Mouse (Mus musculus) cerebellum, adult 2 months (tissue): ENCODE data around the gene Wdr11. TPM values are rescaled to one million over a fixed set of nuclear protein-coding genes. Genes with fewer than 3 reads are reported as not detected.
A peak's percentile ranks its signal among the peaks of the same experiment; 100 is the strongest.

Experiments
- DNase-seq, 2 experiments: peaks; one replicate each; pipeline ENCODE4 v3.0.0; 2021
- H3K27ac ChIP-seq: fragments of 200-500 bp; 2 replicates; pipeline ENCODE4 v1.5.1; 2012; ENCODE audit warnings: low read length, control low read depth, inconsistent platforms; ENCODE audit not compliant: insufficient read depth
- H3K27me3 ChIP-seq: fragments of 200-500 bp; 2 replicates; pipeline ENCODE4 v1.6.1; 2012; ENCODE audit warnings: inconsistent platforms, mild to moderate bottlenecking, low read length, moderate library complexity; ENCODE audit not compliant: control insufficient read depth, insufficient read depth
- H3K4me1 ChIP-seq: fragments of 200-500 bp; 2 replicates; pipeline ENCODE4 v1.6.1; 2011; ENCODE audit warnings: low read length; ENCODE audit not compliant: control insufficient read depth, insufficient read depth
- H3K4me3 ChIP-seq: fragments of 200-500 bp; replicated peaks from 2 replicates; pipeline ENCODE3; 2011; ENCODE audit warnings: mild to moderate bottlenecking, low read depth, low read length, control low read depth; ENCODE audit not compliant: insufficient read depth
- CTCF ChIP-seq: fragments of 200-500 bp; IDR thresholded peaks from 2 replicates; pipeline ENCODE4 v1.5.1; 2011; ENCODE audit warnings: low read depth, mild to moderate bottlenecking, control low read depth, low read length, moderate library complexity, borderline replicate concordance; ENCODE audit not compliant: insufficient read depth
- POLR2A ChIP-seq: fragments of 200-500 bp; IDR thresholded peaks from 2 replicates; pipeline ENCODE4 v1.6.1; 2011; ENCODE audit warnings: low read length, control low read depth, borderline replicate concordance; ENCODE audit not compliant: insufficient read depth
- WGBS: fragments of 180-500 bp; shearing (Covaris S2); methylation state at CpG from one replicate; pipeline ENCODE4 v1.1.7; 2018; 5-methylcytosine and 5-hydroxymethylcytosine counted together
- polyA plus RNA-seq: library from polyadenylated mRNA; depleted of rRNA; stranded (reverse); fragments of >200 nt; gene quantifications from 2 replicates; pipeline ENCODE4 v1.2.3, GENCODE M21; 2012

The Wdr11 gene
- polyA plus RNA-seq, 1 experiment = 32.8 TPM

DNA sequence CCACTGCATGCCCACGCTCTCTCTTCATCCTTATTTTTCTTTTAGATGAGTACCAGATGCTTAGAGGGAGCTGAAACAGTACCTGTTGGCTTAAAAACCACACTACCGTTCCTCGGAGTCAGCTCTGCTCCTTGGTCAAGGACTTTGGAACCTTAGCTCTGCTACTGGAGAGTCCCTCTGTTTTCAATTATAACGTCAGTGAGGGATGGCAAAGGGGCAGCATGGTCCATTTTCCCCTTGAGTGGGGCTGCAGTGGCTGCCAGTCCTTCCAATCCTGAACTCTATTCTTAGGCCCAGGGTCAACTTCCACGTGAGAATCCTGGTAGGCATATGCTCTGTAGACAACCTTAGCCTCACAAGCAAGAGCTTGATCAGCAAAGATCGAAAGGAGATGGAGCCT, 48.2 kb downstream of the Wdr11 start:
- DNase-seq = no peak
- WGBS = 81% methylated on average over 6 of the region's 6 CpGs
- H3K27ac ChIP-seq = no peak overlapping the region

DNA sequence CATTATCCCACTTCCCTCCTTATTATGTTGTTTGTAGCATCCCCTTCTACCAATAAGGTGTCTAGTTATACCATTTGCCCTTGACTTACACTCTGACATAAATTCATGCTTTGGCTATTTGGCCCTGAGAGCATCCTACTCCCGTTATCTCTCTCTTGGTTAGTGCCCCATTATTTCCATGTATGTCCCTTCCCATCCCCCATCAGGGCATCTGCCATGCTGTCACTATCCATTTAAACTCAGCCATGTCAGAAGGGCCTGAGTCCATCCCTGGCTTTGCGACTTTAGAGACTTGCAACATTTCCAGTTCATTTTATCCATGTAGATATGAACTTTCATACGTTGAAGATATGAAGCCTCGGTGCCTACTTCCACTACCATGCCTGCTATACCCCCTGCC, 51.6 kb downstream of the Wdr11 start:
- H3K4me3 ChIP-seq = no peak overlapping the region
- H3K4me1 ChIP-seq = no peaks in the 10 kb centered on the region
- no peak overlapping the region for H3K27ac ChIP-seq
- no peaks in the 10 kb centered on the region for H3K27me3 ChIP-seq
- 57% methylated on average over 4 of the region's 4 CpGs for WGBS
- no peak for TF ChIP-seq CTCF
- TF ChIP-seq POLR2A = no peak
- no peak for DNase-seq

More for the DNA sequence above, 48.2 kb downstream of the Wdr11 start:
- no peaks in the 10 kb centered on the region for H3K27me3 ChIP-seq
- TF ChIP-seq CTCF (no peak), POLR2A (no peak)
- no peak overlapping the region for H3K4me3 ChIP-seq
- no peaks in the 10 kb centered on the region for H3K4me1 ChIP-seq

DNA sequence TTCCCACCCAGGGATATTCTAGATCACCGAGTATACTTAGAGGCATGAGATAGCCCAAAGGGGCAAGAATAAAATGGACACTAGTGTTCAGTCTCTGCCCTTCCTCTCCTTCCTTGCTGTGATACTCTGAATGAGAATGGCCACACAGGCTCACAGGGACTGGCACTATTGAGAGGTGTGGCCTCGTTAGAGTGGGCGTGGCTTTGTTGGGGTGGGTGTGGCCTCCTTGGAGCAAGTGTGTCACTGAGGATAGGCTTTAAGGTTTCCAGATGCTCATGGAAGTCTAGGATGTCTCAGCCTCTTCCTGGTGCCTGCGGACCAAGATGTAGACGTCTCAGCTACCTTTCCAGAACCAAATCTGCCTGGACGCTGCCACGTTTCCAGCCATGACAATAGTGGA, 56.1 kb downstream of the Wdr11 start:
- WGBS = 77% methylated on average over 7 of the region's 7 CpGs
- no peak for TF ChIP-seq CTCF
- no peak for TF ChIP-seq POLR2A
- DNase-seq = no peak
- Histone ChIP-seq H3K4me3 (no peak overlapping the region), H3K27me3 (no peaks in the 10 kb centered on the region), H3K4me1 (no peaks in the 10 kb centered on the region), H3K27ac (no peak overlapping the region)

DNA sequence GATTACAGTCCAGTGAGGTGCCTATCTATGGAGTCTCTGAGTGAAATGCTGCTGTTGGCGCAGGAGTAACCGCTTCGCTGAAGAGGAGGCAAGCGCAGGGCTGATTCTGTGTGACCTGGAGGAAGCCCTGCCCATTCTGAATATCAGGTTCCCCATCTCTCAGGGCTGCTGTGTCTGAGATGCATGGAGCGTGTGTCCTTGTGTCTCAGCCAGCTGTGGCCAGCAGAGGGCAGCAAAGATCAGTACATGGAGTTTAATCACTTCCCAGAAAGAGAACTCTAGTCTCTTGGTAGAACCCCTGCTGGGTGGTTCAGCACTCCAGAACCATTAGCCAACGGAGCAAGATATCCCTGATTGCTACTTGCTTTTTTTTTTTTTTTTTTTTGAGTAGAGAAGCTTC, 57.3 kb downstream of the Wdr11 start:
- Histone ChIP-seq H3K27me3 (no peaks in the 10 kb centered on the region), H3K27ac (no peak overlapping the region), H3K4me3 (no peak overlapping the region), H3K4me1 (no peaks in the 10 kb centered on the region)
- 10% methylated on average over 6 of the region's 6 CpGs for WGBS
- peak; percentile 65 to 76 for DNase-seq
- TF ChIP-seq CTCF (peak; percentile 92), POLR2A (no peak)

DNA sequence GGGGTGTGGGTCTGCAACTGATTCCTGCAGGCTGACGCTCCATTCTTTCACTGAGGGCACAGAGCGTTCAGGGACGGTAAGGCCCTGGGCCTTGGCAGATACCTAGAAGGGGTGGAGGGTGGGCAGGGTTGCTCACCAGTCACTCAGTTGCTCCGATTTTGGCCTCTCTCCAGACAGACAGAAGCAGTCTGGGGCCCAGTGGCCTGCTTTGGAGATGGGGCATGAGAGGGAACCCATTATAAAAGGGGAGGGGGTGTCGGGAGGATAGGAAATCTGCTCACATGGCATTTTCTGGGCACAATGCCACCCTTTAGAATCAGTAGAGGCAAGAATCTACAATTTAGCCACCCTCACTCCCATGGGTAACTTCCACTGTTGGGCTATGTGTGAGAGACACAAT, 59.1 kb downstream of the Wdr11 start:
- H3K27me3 ChIP-seq = no peaks in the 10 kb centered on the region
- no peak overlapping the region for H3K27ac ChIP-seq
- TF ChIP-seq POLR2A = no peak
- WGBS = 43% methylated on average over 5 of the region's 5 CpGs
- H3K4me1 ChIP-seq = no peaks in the 10 kb centered on the region
- no peak overlapping the region for H3K4me3 ChIP-seq
- DNase-seq = no peak

DNA sequence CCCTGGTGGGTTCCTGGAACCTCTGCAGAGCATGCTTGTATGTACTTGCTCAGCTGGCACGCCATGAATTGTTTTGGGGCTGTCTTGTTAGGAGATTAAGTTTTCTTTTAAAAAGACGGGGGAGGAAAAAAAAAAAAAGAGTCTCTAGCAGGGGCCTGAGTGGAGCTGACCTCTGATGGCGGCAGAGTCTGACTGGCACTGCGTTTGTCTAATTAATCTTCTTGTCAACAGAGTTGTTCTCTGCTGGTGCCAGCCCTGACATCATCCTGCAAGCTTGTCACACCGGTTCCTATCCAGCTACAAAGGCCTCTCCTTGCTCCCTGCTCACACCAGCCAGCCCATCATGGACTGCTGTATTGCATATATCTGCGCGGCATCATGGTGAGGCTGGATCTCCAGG, 60.1 kb downstream of the Wdr11 start:
- no peak for TF ChIP-seq POLR2A
- no peak for TF ChIP-seq CTCF
- no peak for DNase-seq
- WGBS = 50% methylated on average over 7 of the region's 7 CpGs
- Histone ChIP-seq H3K4me1 (no peaks in the 10 kb centered on the region), H3K27ac (no peak overlapping the region), H3K27me3 (no peaks in the 10 kb centered on the region), H3K4me3 (no peak overlapping the region)

DNA sequence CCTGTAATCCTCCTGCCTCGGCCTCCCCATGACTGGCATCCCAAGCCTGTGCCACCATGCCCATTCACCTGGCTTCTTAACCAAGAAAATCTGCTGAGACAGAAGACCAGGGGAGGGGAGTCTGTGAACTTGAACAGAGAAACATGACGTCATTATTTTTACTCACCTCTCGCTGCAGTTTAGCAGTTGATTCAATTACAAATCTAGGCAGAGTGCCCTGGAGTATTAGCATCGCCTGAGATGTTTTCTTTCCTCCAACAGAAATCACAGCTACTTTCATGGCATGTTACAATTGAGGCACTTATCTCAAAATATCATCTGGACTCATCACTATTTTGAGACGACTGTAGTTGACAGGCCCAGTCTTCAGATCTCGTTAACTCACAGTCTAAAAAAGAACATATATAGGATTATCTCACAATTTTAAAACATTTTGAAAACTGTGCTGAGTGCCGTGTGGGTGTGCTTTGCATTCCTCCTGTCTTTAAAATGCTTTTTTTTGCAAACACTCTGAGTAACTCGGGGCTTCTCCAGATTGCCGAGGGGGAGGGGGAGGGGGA, 61.3 kb downstream of the Wdr11 start:
- 38% methylated on average over 9 of the region's 9 CpGs for WGBS
- TF ChIP-seq POLR2A = no peak
- no peak for TF ChIP-seq CTCF

DNA sequence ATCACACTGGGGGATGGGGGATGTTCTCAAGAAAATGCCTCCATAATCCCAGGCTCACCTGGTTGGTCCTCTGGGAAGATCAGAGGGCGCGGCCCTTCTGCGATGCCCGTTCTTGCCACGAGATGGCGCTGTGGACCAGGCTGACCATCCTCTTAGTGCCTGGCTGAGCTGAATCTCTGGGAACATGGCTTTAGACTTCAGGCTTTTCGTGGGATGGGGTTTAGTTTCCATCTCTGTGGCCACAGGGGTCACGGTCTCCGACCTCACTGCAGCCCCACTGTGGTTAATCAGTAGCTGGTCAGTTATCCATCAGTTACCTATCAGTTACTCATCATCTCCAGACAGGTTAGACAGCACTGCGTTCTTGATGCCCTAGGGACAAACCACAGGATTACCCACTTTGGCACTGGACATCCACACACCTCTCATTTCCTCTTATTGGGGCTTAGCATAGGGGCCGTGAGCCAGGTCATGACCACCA, 62.2 kb downstream of the Wdr11 start:
- peak; percentile 47 to 78 for DNase-seq
- Histone ChIP-seq H3K4me3 (no peak overlapping the region), H3K27ac (no peak overlapping the region), H3K4me1 (no peaks in the 10 kb centered on the region), H3K27me3 (no peaks in the 10 kb centered on the region)
- 11% methylated on average over 11 of the region's 11 CpGs for WGBS
- TF ChIP-seq POLR2A = no peak
- peak; percentile 98 for TF ChIP-seq CTCF

More for the DNA sequence above, 61.3 kb downstream of the Wdr11 start:
- Histone ChIP-seq H3K27me3 (no peaks in the 10 kb centered on the region), H3K4me1 (no peaks in the 10 kb centered on the region), H3K27ac (no peak overlapping the region), H3K4me3 (no peak overlapping the region)
- DNase-seq = no peak
